ENCODE assay signal across 1 mouse cellular context in the genomic region with DNA sequence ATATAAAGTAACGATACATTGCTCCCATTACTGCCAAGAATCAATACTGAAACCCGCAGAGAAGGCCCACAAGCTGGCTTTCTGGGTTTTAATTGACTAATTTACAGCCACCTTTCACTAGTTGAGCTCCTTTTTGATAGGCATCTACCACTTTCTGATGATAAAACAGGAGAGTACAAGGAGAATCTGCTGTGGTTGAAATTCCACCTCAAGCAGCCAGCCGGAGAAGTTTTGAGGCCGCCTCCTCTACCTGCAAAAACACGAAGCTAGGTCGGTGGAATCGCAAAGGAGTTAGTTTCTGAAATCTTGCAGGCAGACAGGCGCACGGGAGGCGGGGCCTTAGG.
TF ChIP-seq lines count a peak whose summit lies in the region.

No protein-coding gene starts in this region.

TF ChIP-seq in CH12.LX, 34 proteins besides CTCF, POLR2A, EP300 and RAD21:
- TF ChIP-seq CHD2 (IDR thresholded peaks at IDR 0.05; ENCODE audit: low read length), result 0 out of 2 replicates have a peak, but pooled peaks have one; percentile 49
- no peak for TF ChIP-seq ZMIZ1 (IDR thresholded peaks at IDR 0.05; ENCODE audit: low read depth, low read length)
- no peak for TF ChIP-seq UBTF (IDR thresholded peaks at IDR 0.05; ENCODE audit: low read depth, low read length)
- 0 out of 2 replicates have a peak, but pooled peaks have one; percentile 54 for TF ChIP-seq MYC (IDR thresholded peaks at IDR 0.05; ENCODE audit: low read depth, low read length)
- TF ChIP-seq CHD1 (IDR thresholded peaks at IDR 0.05; ENCODE audit: low read depth, low read length), result no peak; the same call in none of the 2 replicates
- TF ChIP-seq MAFK (IDR thresholded peaks at IDR 0.05; ENCODE audit: insufficient replicate concordance, low read length), result 0 out of 2 replicates have a peak, but pooled peaks have one; percentile 36
- peak; percentile 40 for TF ChIP-seq NRF1 (IDR thresholded peaks at IDR 0.05; ENCODE audit: low read depth, low read length)
- TF ChIP-seq ZKSCAN1 (IDR thresholded peaks at IDR 0.05; ENCODE audit: borderline replicate concordance, low read depth, low read length), result no peak
- TF ChIP-seq KAT2A (IDR thresholded peaks at IDR 0.05; ENCODE audit: insufficient replicate concordance, low read length), result no peak
- TF ChIP-seq MXI1 (IDR thresholded peaks at IDR 0.05; ENCODE audit: low read depth, low read length), result peak; percentile 50
- TF ChIP-seq MAX (IDR thresholded peaks at IDR 0.05; ENCODE audit: low read length), result no peak; the same call in 1 of the 2 replicates
- TF ChIP-seq IRF4 (IDR thresholded peaks at IDR 0.05; ENCODE audit: low read depth, low read length), result peak; percentile 31; the same call in 1 of the 2 replicates
- TF ChIP-seq USF1 (IDR thresholded peaks at IDR 0.05; ENCODE audit: low read depth, low read length), result no peak
- peak; percentile 66; the same call in 1 of the 2 replicates for TF ChIP-seq MAZ (IDR thresholded peaks at IDR 0.05; ENCODE audit: low read depth, low read length)
- no peak for TF ChIP-seq GABPA (IDR thresholded peaks at IDR 0.05; ENCODE audit: insufficient replicate concordance, low read depth, low read length)
- TF ChIP-seq BHLHE40 (IDR thresholded peaks at IDR 0.05; ENCODE audit: low read depth, low read length), result no peak
- TF ChIP-seq ZC3H11A (IDR thresholded peaks at IDR 0.05; ENCODE audit: low read depth, low read length), result no peak
TF ChIP-seq in CH12.LX: peak in this region for 7.
